Mouse (Mus musculus) erythroblast, embryonic 14.5 days (primary cell): Measurements from ENCODE around the gene Fbrs.

Experiments used
- GATA1 ChIP-seq: IDR thresholded peaks from 2 replicates; pipeline ENCODE4 v1.6.1; 2012; ENCODE audit warnings: low read length, inconsistent platforms, mixed read lengths
- TAL1 ChIP-seq: IDR thresholded peaks from 3 replicates; pipeline ENCODE4 v1.6.1; 2012; ENCODE audit warnings: low read length, inconsistent platforms, mixed read lengths

GRCm38 (mm10) chr7:127516344-127516743 lies 37.3 kb downstream of the Fbrs start:
- TF ChIP-seq TAL1 (no peak), GATA1 (no peak)
